Mouse (Mus musculus) kidney, adult 8-10 months (tissue): ENCODE results near the gene Htra1.

Experiments
- DNase-seq, 2 experiments: peaks; one replicate each; pipeline ENCODE4 v3.0.0; 2022

Gene Htra1

GRCm38 (mm10) chr7:131027557-131027956, 91.6 kb downstream of the Htra1 start:
- DNase-seq = no peak

GRCm38 (mm10) chr7:131031755-131032154, 95.8 kb downstream of the Htra1 start, which contains the start of gene Dmbt1:
Gene Dmbt1, plus strand, starts transcription at chr7:131032053.
- no peak for DNase-seq
